Mouse (Mus musculus) mesoderm, embryonic 11.5 days (tissue): Measurements from ENCODE around the gene Cbfb.
"Not testable (repeated sequence)": the region's sequence is repeated elsewhere in the genome, so short reads cannot be mapped to it uniquely, and the experiment has no call there.

Experiments used
- DNase-seq: peaks from one replicate; pipeline ENCODE4 v3.0.0-alpha.2; 2012; ENCODE audit warnings: low read depth, low spot score

Cbfb gene

DNA sequence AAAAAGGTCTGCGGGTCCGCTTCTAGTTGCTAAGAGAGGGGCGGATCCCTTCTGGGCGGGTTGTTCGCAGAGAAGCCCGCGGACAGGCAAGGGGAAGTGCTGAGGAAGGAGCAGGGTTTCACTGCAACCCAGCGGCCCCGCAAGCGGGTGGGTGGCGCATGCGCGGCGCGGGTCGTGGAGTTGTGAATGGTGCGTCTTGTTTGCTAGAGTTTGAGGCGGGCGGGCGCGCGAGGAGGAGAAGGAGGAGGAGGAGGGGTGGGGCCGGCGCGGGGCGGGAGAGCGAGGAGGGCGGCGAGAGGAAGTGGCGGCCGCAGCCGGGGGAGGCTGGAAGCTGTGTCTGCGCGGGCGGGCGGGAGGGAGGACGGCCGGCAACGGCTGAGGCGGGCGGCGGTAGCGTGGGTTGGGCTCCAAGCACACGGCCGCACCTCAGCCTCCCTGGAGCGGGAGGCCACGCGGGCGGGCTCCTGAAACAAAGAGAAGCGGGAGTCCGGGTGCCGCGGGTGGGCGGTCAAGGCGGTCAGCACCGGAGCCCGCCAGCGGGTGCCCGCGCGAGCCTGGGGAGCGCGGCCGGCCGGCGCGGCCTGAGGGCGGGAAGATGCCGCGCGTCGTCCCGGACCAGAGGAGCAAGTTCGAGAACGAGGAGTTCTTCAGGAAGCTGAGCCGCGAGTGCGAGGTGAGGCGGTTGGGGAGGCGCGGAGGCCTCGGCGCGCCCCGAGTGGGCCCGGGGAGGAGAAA lies at the start of gene Cbfb:
Cbfb (plus strand) TSS at position 294 of the 735 bp plus-strand sequence.
- DNase-seq = peak; percentile 98

DNA sequence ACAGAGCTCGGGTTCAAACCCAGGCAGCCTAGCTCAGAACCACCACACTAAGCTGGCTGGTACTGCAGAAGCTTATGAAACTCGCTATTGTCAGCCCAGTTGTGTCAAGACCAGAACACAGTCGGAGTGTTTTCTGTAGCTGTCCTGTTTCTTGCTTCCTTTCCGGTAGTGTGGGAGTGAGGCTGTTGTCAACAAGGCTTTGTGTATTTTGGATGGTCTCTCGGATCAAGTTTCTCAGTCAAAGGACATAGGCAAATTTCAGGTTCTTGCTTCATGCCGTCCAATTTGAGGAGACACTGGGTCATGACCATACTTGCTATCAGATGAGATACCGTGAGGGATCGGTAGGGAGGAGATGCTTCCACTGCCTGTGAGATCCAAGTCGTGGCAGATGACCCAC lies 40.6 kb upstream of the Cbfb start:
- no peak for DNase-seq

DNA sequence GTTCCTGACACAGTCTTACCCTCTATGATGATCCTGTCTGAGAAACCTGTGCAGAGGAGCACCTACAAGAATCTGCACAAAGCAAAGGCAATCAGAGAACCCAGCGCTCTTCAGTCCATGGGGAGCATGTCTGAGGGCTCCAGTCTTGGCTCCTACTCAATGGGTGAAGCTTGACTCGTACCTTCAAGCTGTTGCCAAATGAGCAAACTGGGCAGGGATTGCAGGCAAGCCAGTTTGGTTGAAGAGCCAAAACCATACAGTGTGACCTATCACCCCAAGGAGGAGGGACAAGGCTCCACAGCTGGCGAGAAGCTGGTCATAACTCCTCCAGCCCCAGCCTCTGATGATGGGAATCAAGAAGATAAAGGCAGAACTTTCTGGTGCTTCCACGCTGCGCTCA lies 39.0 kb upstream of the Cbfb start, which contains the start of gene Ces4a:
Ces4a (plus strand) TSS at position 292 of the 400 bp plus-strand sequence.
- DNase-seq = no peak

DNA sequence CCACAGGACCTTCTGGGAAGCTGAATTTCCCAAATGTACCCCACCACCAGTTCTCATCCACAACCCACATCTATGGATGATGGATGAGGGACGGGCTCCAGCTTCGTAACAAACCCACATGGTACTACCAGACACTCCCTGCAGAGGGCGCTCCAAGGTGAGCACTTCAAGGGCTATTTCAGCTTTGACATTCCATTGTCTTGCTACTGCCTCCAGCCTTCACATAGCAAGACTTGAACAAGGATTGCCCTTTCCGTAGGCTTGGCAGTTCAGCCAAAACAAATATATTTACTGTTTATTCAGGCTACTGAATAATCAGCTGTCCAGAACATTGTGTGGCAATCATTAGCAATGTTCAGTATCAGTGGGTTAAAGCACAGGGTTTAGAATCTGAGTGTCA lies 32.1 kb upstream of the Cbfb start:
- peak; percentile 44 for DNase-seq

DNA sequence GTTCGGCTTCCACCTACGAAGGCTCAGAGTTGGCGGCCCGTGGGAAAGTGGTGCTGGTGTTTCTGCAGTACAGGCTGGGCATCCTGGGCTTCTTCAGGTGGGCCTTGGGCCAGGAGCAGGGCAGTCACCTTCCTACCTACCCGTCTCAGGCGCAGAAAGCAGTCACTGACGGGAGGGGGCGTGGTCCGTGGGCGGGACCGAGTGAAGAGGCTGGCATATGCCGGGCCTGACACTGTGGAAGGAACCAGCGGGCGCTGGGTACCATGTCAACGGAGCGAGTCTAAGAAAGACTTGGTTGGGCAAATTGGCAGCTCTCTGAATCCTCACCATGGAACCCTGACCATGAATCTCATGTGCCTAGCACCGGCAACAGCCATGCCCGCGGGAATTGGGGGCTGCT lies 28.1 kb upstream of the Cbfb start:
- DNase-seq = no peak

DNA sequence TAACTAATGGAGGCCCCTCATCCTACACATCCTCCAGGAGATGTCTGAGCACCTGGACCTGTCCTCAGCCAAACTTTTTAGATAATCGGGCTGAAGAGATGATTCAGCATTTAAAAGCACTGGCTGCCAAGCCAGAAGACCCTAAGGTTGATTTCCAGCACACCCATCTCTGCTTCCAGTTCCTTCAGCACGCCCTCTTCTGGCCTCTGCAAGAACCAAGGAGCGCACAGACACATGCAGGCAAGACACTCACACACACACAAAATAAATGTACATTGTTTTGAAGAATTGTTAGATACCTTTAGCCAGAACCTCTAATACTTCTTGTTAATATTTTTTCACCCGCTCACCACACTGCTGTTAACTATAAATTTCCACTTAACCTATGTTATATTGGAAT lies 18.8 kb upstream of the Cbfb start:
- no peak for DNase-seq

DNA sequence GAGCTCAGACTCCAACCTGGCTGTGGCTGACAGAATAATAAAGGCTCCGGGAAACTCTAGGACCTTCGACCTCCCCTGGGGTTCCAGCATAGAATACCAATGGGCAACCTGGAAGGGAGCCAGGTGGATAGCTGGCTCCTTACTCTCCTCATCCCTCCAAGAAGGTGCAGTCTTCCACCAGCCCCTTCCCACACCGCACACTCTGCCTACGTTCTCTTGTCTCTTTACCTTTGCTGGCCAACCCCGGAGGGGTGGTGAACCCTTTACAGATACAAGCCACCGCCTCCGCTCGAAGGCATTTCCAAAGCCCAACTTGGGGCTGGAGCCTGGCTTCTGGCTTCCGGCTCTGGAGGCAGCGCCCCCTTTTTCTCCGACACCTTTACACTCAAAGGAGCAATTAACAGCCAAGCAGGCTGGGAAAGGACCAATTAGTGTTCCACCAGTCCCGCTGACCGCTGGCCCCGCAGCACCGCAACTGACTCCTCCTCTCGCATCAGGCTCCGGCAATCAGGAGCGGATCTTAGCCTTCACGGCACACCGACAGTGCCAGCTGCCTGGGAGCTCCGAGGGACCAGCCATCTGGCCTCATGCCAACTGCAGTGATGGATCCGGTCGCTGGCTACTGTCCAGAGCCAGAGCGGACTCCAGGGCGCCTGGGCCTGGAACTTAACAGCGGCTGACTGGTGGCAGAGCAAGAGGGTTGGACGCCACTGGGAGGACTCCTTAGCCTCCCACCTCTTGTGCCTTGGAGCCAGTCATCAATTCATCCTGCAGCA lies 17.7 kb upstream of the Cbfb start:
- DNase-seq = peak; percentile 77

DNA sequence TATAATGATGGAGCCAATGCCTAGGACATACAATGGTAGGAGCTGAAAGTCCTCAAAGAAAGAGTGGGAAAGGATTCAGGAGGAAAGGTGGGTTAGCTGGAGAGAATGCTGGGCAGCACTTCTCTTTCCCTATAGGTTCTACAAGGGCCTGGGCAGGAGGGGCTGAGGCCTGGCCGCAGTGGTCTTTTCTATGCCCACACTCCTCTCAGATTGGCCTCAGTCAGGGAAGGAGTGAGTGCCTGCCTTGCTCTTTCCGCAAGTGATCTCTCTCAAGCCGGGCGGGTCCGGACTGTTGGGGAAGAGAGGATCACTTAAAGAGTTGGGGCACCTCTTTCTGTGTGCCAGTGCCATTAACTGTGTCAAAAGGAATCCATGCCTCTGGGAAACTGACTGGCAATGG lies 16.2 kb upstream of the Cbfb start:
- DNase-seq = no peak

DNA sequence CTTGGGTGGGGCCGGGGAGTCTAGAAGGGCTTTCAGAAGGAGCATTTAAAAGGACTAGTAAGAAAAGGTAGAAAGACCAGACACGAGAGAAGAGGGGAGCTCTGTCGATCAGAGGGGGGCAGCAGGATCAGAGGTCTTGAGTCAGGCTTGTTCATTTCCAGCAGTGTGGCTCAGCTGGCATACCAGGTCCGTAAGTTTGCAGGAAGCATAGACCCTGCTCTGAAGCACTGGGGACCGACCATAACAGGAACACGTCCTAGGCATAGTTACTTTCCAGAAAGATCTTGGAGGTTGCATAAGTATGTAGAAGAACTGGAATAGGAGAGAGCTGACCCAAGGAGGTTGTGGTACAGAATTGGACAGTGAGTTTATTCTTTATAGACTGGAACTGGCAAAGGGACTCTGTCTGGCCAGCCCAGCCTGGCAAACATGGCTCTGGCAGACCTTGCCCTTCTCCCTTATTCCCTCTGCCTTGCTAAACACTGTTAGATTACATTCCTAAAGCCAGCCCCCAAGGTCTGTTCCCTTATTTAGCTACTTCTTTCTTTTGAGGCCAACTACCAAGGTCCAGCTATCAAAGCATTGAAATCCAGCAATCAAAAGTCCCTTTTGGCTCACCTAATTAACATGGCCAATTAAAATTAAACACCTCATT lies 15.3 kb upstream of the Cbfb start:
- DNase-seq = no peak

DNA sequence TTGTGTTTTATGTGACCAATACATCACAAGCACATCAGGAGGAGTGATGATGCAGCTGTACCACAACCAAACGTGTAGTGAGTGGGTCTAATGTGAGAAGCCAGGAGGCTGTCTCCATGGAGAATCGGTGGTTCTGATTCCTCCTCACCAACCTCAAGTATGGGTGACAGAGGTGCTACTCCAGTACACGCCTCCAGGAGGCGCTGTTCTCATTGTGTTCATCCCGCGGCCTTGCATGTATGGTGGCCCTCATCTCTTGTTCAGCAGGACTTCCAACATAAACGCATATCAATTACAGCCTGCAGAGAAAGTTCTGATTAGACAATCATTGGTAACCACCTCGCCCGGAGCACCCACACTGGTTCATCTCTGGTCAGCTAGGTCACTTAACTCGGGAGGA lies 12.9 kb upstream of the Cbfb start:
- DNase-seq = peak; percentile 52

DNA sequence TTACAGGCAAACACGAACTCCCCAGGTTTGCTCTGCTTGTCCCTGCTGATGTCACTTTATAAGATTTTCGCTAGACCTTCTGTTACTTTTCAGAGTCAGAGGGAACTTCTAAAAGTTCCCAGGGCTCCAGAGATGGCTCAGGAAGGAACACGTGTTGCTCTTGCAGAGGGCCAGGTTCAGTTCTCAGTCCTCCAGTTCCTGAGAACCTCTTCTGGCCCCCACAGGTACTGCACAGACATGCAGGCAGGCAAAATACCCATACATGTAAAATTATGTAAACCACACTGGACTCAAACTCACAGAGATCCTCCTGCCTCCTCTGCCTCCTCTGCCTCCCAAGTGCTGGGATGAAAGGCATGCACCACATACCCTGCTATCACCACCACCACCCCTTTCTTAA lies 12.4 kb upstream of the Cbfb start:
- no peak for DNase-seq

DNA sequence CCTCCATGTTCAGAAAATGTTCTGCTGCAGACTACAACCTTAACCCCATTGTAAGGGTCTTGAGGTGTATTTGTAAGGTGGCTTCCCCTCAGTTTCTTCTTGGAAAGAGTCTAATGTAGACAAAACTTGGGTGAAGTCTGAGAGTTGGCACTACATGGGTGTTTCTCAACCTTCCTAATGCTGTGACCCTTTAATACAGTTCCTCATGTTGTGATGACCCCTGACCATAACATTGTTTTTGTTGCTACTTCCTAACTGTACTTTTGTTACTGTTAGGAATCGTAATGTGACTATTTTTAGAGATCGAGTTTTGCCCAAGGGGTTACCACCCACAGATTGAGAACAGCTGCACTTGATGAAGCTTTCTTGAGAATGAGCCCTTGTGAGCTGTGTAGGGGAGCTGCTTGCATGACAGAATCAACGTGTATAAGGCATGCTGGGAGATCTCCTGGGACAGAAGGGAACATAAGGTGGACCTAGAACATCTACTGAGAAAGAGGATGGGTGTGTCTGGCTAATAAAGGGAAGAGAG lies 9.3 kb upstream of the Cbfb start:
- no peak for DNase-seq

DNA sequence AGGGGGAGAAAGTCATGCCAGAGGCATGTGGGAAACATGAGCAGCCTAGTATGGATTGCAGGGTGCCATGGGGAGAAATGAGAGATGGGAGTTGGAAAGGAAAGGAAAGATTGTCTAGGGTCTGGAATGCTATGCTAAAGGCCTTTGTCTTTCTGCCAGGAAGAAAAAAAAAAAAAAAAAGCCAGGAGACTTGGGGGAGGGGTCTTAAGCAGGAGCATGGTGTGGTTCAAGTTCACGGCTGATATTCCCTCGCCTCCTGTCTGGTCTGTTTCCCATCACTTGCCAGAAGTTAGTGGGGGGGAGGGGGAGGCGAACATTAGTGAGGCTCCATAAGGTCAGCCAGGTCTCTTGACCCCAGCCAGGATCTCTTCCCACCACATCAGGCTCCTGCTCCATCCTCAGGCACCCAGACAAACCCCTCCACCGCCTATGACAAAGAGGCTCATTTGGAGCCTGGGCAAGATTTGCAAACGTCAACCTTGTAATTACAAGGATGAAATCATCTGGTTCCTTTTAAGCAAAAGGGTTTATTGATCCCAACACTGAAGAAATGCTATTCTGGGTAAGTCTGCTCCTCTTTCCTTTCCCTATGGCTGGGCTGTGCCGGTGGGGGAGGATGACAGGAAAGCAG lies 6.1 kb upstream of the Cbfb start:
- DNase-seq = no peak

DNA sequence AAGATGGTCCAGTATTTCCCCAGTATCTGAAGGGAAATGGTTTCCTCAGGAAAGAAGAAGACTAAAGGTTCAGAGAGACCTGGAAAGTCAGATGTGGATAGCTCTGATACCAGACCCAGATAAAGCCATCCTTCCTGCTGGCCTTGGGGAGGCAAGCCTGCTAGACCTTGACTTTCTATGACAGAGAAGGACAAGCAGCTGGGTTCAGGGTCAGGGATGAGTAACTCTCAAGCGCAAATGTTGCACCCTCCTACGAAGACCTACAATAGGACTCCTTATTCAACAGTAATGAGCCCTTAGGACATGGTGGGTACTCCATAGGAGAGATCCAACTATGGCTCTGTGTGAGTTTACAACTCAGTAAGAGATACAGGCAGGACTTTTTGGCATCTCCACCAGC lies 5.3 kb upstream of the Cbfb start:
- DNase-seq = no peak

DNA sequence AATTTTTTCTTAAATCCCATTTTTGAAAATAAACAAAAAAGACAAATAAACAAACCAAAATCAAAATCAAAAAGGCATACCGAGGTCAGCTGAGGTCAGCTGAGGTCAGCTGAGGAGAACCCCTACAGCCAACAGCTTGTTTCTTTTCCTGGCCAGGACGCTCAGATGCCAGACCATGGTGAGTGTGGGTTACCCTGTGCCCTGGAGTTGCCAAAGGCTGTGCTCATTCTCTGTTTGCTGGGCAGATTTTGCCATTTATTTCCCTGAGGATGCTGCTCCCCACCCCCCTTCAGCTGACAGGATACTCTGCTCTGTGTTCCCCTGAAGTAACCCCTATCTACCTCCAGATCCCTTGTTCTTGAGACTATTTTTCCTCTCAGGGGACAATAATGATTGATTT lies 3.4 kb upstream of the Cbfb start:
- DNase-seq = no peak

DNA sequence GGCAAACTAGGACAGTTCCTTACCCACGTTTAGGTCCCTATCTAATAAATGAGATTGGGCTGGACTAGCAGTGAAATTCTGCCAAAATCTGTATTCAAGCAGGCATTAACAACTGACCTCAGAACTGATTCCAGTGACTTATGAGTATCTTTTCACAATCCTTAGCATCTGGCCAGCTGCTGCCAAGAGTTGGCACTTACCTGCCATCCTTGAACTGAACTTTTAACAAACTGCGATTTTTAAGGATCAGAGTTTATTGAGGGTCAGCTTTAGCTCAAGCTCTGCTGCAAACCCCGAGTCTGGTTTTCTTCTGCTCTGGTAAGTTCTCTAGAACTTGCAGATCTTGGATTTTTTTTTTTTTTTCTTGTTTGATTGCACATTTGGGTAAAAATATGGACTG lies 892 bp upstream of the Cbfb start:
- no peak for DNase-seq

DNA sequence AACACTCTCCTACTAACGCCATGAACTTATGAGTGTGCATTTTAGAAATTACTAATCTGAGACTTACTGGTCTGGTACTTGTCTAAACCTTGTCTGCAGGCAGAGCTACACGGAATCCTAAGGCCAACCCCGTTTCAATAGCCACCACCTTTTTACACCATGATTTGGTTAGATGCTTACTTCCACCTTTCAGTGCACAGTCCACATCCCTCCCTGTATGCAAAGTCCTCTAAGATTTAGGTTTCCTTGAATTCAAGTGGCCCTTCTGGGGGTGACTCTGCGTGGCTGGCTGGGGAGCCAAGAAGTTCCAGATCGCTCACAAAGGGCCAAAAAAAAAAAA lies 463 bp upstream of the Cbfb start:
- no peak for DNase-seq

DNA sequence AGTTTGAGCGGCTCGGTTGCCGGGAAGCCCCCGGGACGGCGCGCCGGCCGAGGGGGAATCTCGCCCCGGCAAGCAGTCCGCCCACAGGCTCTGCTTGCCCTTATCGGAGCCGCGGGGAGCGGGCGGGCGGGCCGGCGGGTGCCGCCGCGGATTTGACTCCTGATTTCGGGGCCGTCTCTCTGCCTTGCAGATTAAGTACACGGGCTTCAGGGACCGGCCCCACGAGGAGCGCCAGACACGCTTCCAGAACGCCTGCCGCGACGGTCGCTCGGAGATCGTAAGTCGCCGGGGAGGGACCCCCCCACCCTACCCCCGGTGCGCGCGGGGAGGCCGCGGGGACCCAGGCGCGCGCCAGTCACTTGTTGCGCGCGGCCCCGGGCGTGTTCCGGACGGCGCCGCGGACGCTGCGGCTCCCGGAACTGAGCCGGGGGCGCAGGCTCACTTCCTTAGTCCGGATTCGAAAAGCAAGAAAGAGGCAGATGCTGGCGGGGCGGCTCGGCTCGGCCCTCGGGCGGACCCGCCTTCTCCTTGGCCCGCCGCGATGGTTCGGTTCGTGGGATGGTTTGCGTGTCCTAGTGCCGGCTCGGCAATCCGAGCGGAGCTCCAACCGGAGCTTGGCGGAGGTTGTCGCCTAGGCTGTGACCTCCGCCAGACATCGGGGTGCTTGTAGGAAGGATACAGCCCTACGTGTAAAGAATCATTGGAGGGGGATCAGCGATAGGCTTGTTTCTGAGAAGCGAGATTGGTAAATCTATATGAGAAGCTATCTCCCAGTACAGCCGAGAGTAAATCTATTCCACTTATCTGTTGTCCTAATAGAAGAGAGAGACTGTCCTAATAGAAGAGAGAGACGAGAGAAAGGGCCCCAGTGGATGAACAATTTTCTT lies 885 bp downstream of the Cbfb start:
- DNase-seq = no peak

DNA sequence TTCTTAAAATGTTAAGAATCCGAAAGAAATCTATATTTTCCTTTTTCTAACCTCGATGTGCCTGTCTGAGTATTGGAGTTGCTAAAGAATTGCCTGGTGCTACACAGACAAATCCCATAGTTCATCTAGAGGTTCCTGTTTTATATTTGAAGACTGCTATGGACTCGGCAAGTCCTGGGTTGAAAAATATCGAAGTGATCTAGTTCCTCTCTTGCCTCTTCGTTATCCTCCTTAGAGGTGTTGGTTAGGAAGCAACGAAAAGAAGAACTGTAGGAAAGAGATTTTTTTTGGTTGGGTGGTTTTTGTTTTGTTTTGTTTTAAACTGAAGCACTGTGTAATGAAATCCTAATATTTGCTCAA lies 1.5 kb downstream of the Cbfb start:
- DNase-seq = no peak

DNA sequence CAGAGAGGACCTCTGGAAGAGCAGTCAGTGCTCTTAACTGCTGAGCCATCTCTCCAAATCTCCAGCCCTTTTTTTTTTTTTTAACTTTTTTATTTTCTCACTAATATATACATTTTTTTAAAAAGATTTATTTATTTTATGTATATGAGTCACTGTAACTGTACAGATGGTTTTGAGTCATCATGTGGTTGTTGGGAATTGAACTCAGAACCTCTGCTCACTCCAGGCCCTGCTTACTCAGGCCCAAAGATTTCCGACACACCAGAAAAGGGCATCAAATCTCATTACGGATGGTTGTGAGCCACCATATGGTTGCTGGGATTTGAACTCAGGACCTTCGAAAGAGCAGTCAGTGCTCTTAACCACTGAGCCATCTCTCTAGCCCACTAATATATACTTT lies 4.8 kb downstream of the Cbfb start:
- not testable (repeated sequence) for DNase-seq

DNA sequence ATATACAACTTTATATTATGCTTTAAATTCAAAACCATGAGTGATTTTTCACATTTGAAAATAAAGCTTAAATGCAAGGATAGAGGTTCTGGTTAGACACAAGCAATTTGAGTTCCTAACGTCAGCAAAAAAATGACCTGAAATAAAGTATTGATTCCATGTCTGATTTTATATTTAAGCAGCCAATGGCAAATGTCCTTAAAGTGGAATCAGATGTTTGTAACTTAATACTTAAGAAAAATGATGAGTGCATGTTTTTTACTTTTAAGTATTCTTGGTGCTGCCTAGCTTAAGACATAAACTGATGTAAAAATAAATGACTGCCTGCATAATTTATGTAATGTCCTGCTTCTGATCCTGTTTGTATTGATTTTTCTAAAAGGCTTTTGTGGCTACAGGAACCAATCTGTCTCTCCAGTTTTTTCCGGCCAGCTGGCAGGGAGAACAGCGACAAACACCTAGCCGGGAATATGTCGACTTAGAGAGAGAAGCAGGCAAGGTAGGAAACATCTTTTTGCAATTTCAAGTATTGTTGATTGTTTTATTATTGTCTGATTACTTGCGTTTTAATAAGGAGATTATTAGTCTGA lies 7.8 kb downstream of the Cbfb start:
- DNase-seq = no peak
